ENCODE assay signal across 19 mouse cellular contexts in genomic region chr13:42238520-42238919, GRCm38 (mm10).
"Had no signal": no experiment of that assay in that cellular context is flagged by ENCODE, and none has a peak within 500 bp of the region (broad histone marks: within the 10 kb centered on the region; RNA-seq: fewer than 3 reads in every experiment).

No protein-coding gene starts in this region.

- H3K4me1 ChIP-seq: liver, embryonic 13.5 days; liver, embryonic 15.5 days; neural tube, embryonic 13.5 days; neural tube, embryonic 15.5 days had no signal

- DNase-seq: liver, embryonic 13.5 days; midbrain, embryonic 14.5 days; retina, postnatal 1 day; right cerebral cortex, adult 18-20 months; right cerebral cortex, postnatal 25 days; right cerebral cortex, postnatal 4 days; spleen, adult 18-20 months; thymus, adult 18-20 months; thymus, postnatal 14 days; thymus, postnatal 36 days had no signal

- H3K27ac ChIP-seq: limb, embryonic 15.5 days; liver, embryonic 13.5 days; liver, embryonic 15.5 days; midbrain, embryonic 10.5 days; midbrain, embryonic 12.5 days; neural tube, embryonic 13.5 days; neural tube, embryonic 15.5 days had no signal

- ATAC-seq: midbrain, embryonic 16.5 days had no signal

- H3K4me3 ChIP-seq: limb, embryonic 15.5 days; liver, embryonic 13.5 days; liver, embryonic 15.5 days; midbrain, embryonic 10.5 days; midbrain, embryonic 12.5 days; myocyte; neural tube, embryonic 13.5 days; neural tube, embryonic 15.5 days had no signal

- H3K4me2 ChIP-seq: limb, embryonic 15.5 days; liver, embryonic 11.5 days; liver, embryonic 13.5 days; liver, embryonic 15.5 days; midbrain, embryonic 12.5 days; neural tube, embryonic 13.5 days; neural tube, embryonic 15.5 days had no signal

- H3K27me3 ChIP-seq: limb, embryonic 15.5 days; liver, embryonic 13.5 days; liver, embryonic 15.5 days; midbrain, embryonic 12.5 days; neural tube, embryonic 13.5 days; neural tube, embryonic 15.5 days had no signal

- H3K9me3 ChIP-seq: limb, embryonic 15.5 days; liver, embryonic 13.5 days; liver, embryonic 15.5 days; midbrain, embryonic 12.5 days; neural tube, embryonic 13.5 days; neural tube, embryonic 15.5 days had no signal

- H3K9ac ChIP-seq: limb, embryonic 15.5 days; liver, embryonic 13.5 days; liver, embryonic 15.5 days; midbrain, embryonic 12.5 days; neural tube, embryonic 13.5 days; neural tube, embryonic 15.5 days had no signal

- H3K36me3 ChIP-seq: limb, embryonic 15.5 days; liver, embryonic 13.5 days; liver, embryonic 15.5 days; midbrain, embryonic 10.5 days; midbrain, embryonic 12.5 days; neural tube, embryonic 13.5 days; neural tube, embryonic 15.5 days had no signal
